Mouse (Mus musculus) kidney, postnatal 14 days (tissue): Measurements from ENCODE around the gene Gpsm2.
A peak's percentile ranks its signal among the peaks of the same experiment; 100 is the strongest.
"Not testable (repeated sequence)": the region's sequence is repeated elsewhere in the genome, so short reads cannot be mapped to it uniquely, and the experiment has no call there.

Experiments used
- DNase-seq: peaks from one replicate; pipeline ENCODE4 v3.0.0; 2022; ENCODE audit warnings: mixed read lengths

Gene Gpsm2

GRCm38 (mm10) chr3:108721076-108721991 lies 775 bp downstream of the Gpsm2 start:
- DNase-seq: peak; percentile 2

GRCm38 (mm10) chr3:108719761-108720160 lies 2.3 kb downstream of the Gpsm2 start:
- no peak for DNase-seq

GRCm38 (mm10) chr3:108719357-108719756 lies 2.8 kb downstream of the Gpsm2 start:
- DNase-seq: no peak

GRCm38 (mm10) chr3:108717896-108718502 lies 4.1 kb downstream of the Gpsm2 start:
- no peak for DNase-seq

- peak; percentile 54 for DNase-seq
Observed at GRCm38 (mm10) chr3:108714837-108715236, 7.3 kb downstream of the Gpsm2 start.

- DNase-seq: peak; percentile 49
Observed at GRCm38 (mm10) chr3:108713065-108713675, 8.9 kb downstream of the Gpsm2 start.

- no peak for DNase-seq
Observed at GRCm38 (mm10) chr3:108711296-108711695, 10.8 kb downstream of the Gpsm2 start.

GRCm38 (mm10) chr3:108702789-108703188 lies 19.3 kb downstream of the Gpsm2 start:
- no peak for DNase-seq

GRCm38 (mm10) chr3:108701256-108701655 lies 20.9 kb downstream of the Gpsm2 start:
- DNase-seq: no peak

GRCm38 (mm10) chr3:108699786-108700185 lies 22.3 kb downstream of the Gpsm2 start:
- DNase-seq: no peak

GRCm38 (mm10) chr3:108698662-108699061 lies 23.4 kb downstream of the Gpsm2 start:
- DNase-seq: no peak

GRCm38 (mm10) chr3:108694321-108694720 lies 27.8 kb downstream of the Gpsm2 start:
- DNase-seq: no peak

GRCm38 (mm10) chr3:108689979-108690378 lies 32.1 kb downstream of the Gpsm2 start:
- DNase-seq: no peak

GRCm38 (mm10) chr3:108689446-108689845 lies 32.7 kb downstream of the Gpsm2 start:
- no peak for DNase-seq

- DNase-seq: no peak
Observed at GRCm38 (mm10) chr3:108689015-108689441, 33.1 kb downstream of the Gpsm2 start.

GRCm38 (mm10) chr3:108685701-108686100 lies 36.4 kb downstream of the Gpsm2 start:
- DNase-seq: no peak

- DNase-seq: not testable (repeated sequence)
Observed at GRCm38 (mm10) chr3:108683597-108683996, 38.5 kb downstream of the Gpsm2 start.

- DNase-seq: no peak
Observed at GRCm38 (mm10) chr3:108681004-108681403, 41.1 kb downstream of the Gpsm2 start.

GRCm38 (mm10) chr3:108676616-108677015 lies 45.5 kb downstream of the Gpsm2 start:
- no peak for DNase-seq

GRCm38 (mm10) chr3:108660941-108661340 lies 61.2 kb downstream of the Gpsm2 start:
- no peak for DNase-seq

- no peak for DNase-seq
Observed at GRCm38 (mm10) chr3:108658612-108659011, 63.5 kb downstream of the Gpsm2 start.

- DNase-seq: no peak
Observed at GRCm38 (mm10) chr3:108655486-108655885, 66.6 kb downstream of the Gpsm2 start.

- no peak for DNase-seq
Observed at GRCm38 (mm10) chr3:108654566-108654965, 67.5 kb downstream of the Gpsm2 start.
